29 mouse cellular contexts compared by ENCODE assay signal in the genomic region with DNA sequence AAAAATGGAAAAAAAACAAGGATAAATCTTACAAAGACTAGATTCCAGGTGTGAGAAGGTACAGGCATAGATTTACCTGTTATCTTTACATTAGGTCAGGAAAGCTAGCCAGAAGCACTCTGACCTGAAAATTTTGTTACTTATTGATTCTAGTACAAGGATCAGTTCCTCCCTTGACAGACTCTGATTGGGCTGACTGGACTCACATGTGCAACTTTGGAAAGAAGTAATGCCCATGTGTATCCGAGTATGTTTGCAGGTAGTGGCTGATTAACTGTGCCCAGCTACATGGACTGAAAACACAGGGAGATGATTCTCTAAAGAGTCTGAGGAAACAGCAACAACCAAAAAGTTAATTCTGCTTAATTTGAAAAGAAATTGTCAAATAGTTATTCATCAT.
"Had no signal": no experiment of that assay in that cellular context is flagged by ENCODE, and none has a peak within 500 bp of the region (broad histone marks: within the 10 kb centered on the region; RNA-seq: fewer than 3 reads in every experiment).

No protein-coding gene starts in this region.

- H3K27me3 ChIP-seq: limb, embryonic 12.5 days; limb, embryonic 13.5 days; limb, embryonic 15.5 days; liver, embryonic 13.5 days; liver, embryonic 15.5 days; lung, embryonic 15.5 days; megakaryocyte, embryonic 14.5 days; midbrain, embryonic 12.5 days; midbrain, embryonic 13.5 days; midbrain, embryonic 15.5 days; neural tube, embryonic 12.5 days had no signal

- H3K9ac ChIP-seq: limb, embryonic 12.5 days; limb, embryonic 13.5 days; limb, embryonic 15.5 days; liver, embryonic 13.5 days; liver, embryonic 14.5 days; liver, embryonic 15.5 days; lung, embryonic 14.5 days; lung, embryonic 15.5 days; midbrain, embryonic 12.5 days; midbrain, embryonic 13.5 days; midbrain, embryonic 15.5 days; neural tube, embryonic 12.5 days had no signal

- H3K4me1 ChIP-seq: limb, embryonic 10.5 days; limb, embryonic 12.5 days; limb, embryonic 13.5 days; limb, embryonic 15.5 days; liver, embryonic 13.5 days; liver, embryonic 15.5 days; lung, embryonic 15.5 days; megakaryocyte, embryonic 14.5 days; midbrain, embryonic 10.5 days; midbrain, embryonic 12.5 days; midbrain, embryonic 13.5 days; midbrain, embryonic 15.5 days; neural tube, embryonic 12.5 days had no signal

- H3K4me2 ChIP-seq: limb, embryonic 12.5 days; limb, embryonic 13.5 days; limb, embryonic 15.5 days; liver, embryonic 13.5 days; liver, embryonic 15.5 days; lung, embryonic 14.5 days; lung, embryonic 15.5 days; midbrain, embryonic 11.5 days; midbrain, embryonic 12.5 days; midbrain, embryonic 13.5 days; midbrain, embryonic 15.5 days; neural tube, embryonic 12.5 days had no signal

- H3K36me3 ChIP-seq: limb, embryonic 10.5 days; limb, embryonic 12.5 days; limb, embryonic 13.5 days; limb, embryonic 15.5 days; liver, embryonic 13.5 days; liver, embryonic 15.5 days; lung, embryonic 15.5 days; midbrain, embryonic 10.5 days; midbrain, embryonic 12.5 days; midbrain, embryonic 13.5 days; midbrain, embryonic 15.5 days; neural tube, embryonic 12.5 days had no signal

- H3K27ac ChIP-seq: left cerebral cortex, adult 2 months; limb, embryonic 10.5 days; limb, embryonic 12.5 days; limb, embryonic 13.5 days; limb, embryonic 15.5 days; liver, embryonic 13.5 days; liver, embryonic 14.5 days; liver, embryonic 15.5 days; lung, embryonic 15.5 days; macrophage; midbrain, embryonic 10.5 days; midbrain, embryonic 12.5 days; midbrain, embryonic 13.5 days; midbrain, embryonic 15.5 days; neural tube, embryonic 12.5 days had no signal

- H3K4me3 ChIP-seq: left cerebral cortex, adult 2 months; limb, embryonic 10.5 days; limb, embryonic 12.5 days; limb, embryonic 13.5 days; limb, embryonic 15.5 days; liver, embryonic 13.5 days; liver, embryonic 15.5 days; lung, embryonic 15.5 days; megakaryocyte, embryonic 14.5 days; midbrain, embryonic 10.5 days; midbrain, embryonic 12.5 days; midbrain, embryonic 13.5 days; midbrain, embryonic 15.5 days; myocyte; neural tube, embryonic 12.5 days had no signal

- DNase-seq: layer of hippocampus, postnatal 36 days; left cerebral cortex, postnatal 4 days; liver, embryonic 13.5 days; lung, adult 18-20 months; lung, adult 2 months; lung, embryonic 14.5 days; lung, postnatal 10 days; lung, postnatal 14 days; lung, postnatal 36 days; lung, postnatal 4 days had no signal

- H3K9me3 ChIP-seq: limb, embryonic 10.5 days; limb, embryonic 12.5 days; limb, embryonic 13.5 days; limb, embryonic 15.5 days; liver, embryonic 13.5 days; liver, embryonic 15.5 days; lung, embryonic 15.5 days; megakaryocyte, embryonic 14.5 days; midbrain, embryonic 10.5 days; midbrain, embryonic 12.5 days; midbrain, embryonic 13.5 days; midbrain, embryonic 15.5 days; neural tube, embryonic 12.5 days had no signal

- ATAC-seq: lung, postnatal 0 days; midbrain, embryonic 13.5 days; midbrain, embryonic 15.5 days; midbrain, embryonic 16.5 days had no signal
